In the genomic region with DNA sequence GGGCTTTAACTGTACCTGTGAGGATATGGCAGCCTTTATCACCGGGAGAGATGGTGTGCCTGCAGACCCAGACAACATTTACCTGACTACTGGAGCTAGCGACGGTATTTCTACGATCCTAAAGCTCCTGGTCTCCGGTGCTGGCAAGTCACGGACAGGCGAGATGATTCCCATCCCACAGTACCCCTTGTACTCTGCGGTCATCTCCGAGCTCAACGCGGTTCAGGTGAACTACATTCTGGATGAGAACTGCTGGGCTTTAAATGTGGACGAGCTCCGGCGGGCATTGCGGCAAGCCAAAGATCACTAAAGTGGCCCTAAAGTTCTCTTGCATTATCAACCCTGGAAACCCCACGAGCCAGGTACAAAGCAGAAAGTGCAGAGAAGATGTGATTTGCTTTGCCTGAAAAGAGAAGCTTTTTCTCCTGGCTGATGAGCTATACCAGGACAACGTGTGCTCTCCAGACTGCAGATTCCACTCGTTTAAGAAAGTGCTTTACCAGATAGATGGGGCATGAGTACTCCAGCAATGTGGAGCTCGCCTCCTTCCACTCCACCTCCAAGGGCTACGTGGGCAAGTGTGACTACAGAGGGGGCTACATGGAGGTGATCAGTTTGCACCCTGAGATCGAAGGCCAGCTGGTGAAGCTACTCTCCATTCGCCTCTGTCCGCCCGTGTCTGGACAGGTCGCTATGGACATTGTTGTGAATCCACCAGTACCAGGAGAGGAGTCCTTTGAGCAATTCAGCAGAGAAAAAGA, we compare ENCODE assay signal across 25 mouse cellular contexts. TPM values are rescaled to one million over a fixed set of nuclear protein-coding genes. Genes with fewer than 3 reads are reported as not detected.
DNase-seq lines count a peak whose midpoint lies in the region; TF ChIP-seq lines count a peak whose summit lies in the region.
"Had no signal": no experiment of that assay in that cellular context is flagged by ENCODE, and none has a peak within 500 bp of the region (broad histone marks: within the 10 kb centered on the region; RNA-seq: fewer than 3 reads in every experiment).

No protein-coding gene starts in this region.

- no peak overlapping the region for H3K9ac ChIP-seq in heart, adult 2 months (ENCODE audit: low read depth, low read length)
- H3K9ac ChIP-seq in ES-Bruce4 (ENCODE audit: low read depth, poor library complexity, severe bottlenecking), result no peak overlapping the region
- H3K9ac ChIP-seq: embryonic facial prominence, embryonic 12.5 days; forebrain, embryonic 13.5 days; forebrain, embryonic 15.5 days; forebrain, postnatal 0 days had no signal

- no peak for TF ChIP-seq CTCF in heart, adult 2 months (IDR thresholded peaks at IDR 0.05)
- TF ChIP-seq CTCF in E14TG2a.4 (conservative IDR thresholded peaks at IDR 0.05; ENCODE audit: low read length) (no peak), ES-Bruce4 (IDR thresholded peaks at IDR 0.05; ENCODE audit: low read depth, low read length) (no peak)

- no peak for TF ChIP-seq EP300 in heart, adult 2 months (IDR thresholded peaks at IDR 0.05; ENCODE audit: insufficient read depth, low read depth, low read length)
- TF ChIP-seq EP300 in ES-Bruce4 (IDR thresholded peaks at IDR 0.05; ENCODE audit: insufficient read depth, low read depth, low read length), result no peak

- no peaks in the 10 kb centered on the region for H3K79me2 ChIP-seq in heart, adult 2 months (replicated peaks; ENCODE audit: control insufficient read depth, insufficient read depth, low read length)

- no peaks in the 10 kb centered on the region for H3K9me3 ChIP-seq in heart, embryonic 10.5 days
- H3K9me3 ChIP-seq in E14TG2a.4 (ENCODE audit: low read length) (no peaks in the 10 kb centered on the region), ES-Bruce4 (replicated peaks; ENCODE audit: control insufficient read depth, insufficient read depth, low read length, poor library complexity, severe bottlenecking) (no peaks in the 10 kb centered on the region)
- H3K9me3 ChIP-seq in limb, embryonic 10.5 days (replicated peaks), result no peaks in the 10 kb centered on the region
- H3K9me3 ChIP-seq: embryonic facial prominence, embryonic 10.5 days; embryonic facial prominence, embryonic 12.5 days; forebrain, embryonic 13.5 days; forebrain, embryonic 15.5 days; G1E had no signal

- intact Hi-C loops in heart, adult 2 months (cut with DNase I), result loop anchor here (2.0 kb wide), 1 partner anchor 230 kb away; no protein-coding TSS in a partner anchor

- peaks cover 5% of the 10 kb centered on the region; the same call in 1 of the 2 replicates for H3K4me1 ChIP-seq in heart, embryonic 10.5 days
- no peaks in the 10 kb centered on the region for H3K4me1 ChIP-seq in heart, adult 2 months (ENCODE audit: control insufficient read depth, insufficient read depth, low read length)
- H3K4me1 ChIP-seq in E14TG2a.4 (replicated peaks; ENCODE audit: low read depth, low read length) (peaks cover 32% of the 10 kb centered on the region), ES-Bruce4 (ENCODE audit: control insufficient read depth, insufficient read depth, low read length) (no peaks in the 10 kb centered on the region)
- H3K4me1 ChIP-seq in limb, embryonic 10.5 days, result no peaks in the 10 kb centered on the region
- H3K4me1 ChIP-seq: embryonic facial prominence, embryonic 12.5 days; forebrain, embryonic 13.5 days; forebrain, embryonic 15.5 days had no signal

- no peak overlapping the region for H3K27ac ChIP-seq in heart, embryonic 10.5 days
- H3K27ac ChIP-seq in heart, adult 2 months, result no peak overlapping the region
- H3K27ac ChIP-seq in ES-Bruce4 (ENCODE audit: insufficient read depth, low read length), result no peak overlapping the region
- H3K27ac ChIP-seq in limb, embryonic 10.5 days, result no peak overlapping the region
- H3K27ac ChIP-seq: embryonic facial prominence, embryonic 10.5 days; embryonic facial prominence, embryonic 12.5 days; forebrain, embryonic 13.5 days; forebrain, embryonic 15.5 days had no signal

- peak; percentile 55 for DNase-seq in heart, embryonic 10.5 days (ENCODE audit: low spot score)
- no peak for DNase-seq in heart, adult 2 months
- peak; percentile 24 for DNase-seq in limb, embryonic 10.5 days (ENCODE audit: low spot score)
- no peak for DNase-seq in natural killer cell, adult 2 months (ENCODE audit: low spot score in 2 of 2)
- DNase-seq in cerebellum, adult 8-10 months, result no peak
- DNase-seq: adrenal gland, adult 8-10 months; adrenal gland, postnatal 14 days; adrenal gland, postnatal 36 days; cerebellum, adult 11-12 months; cerebellum, adult 2 months; cerebellum, adult 9-11 months; cerebellum, postnatal 14 days; cerebellum, postnatal 36 days; forebrain, postnatal 0 days had no signal

- no peaks in the 10 kb centered on the region for H3K36me3 ChIP-seq in heart, embryonic 10.5 days
- H3K36me3 ChIP-seq in heart, adult 2 months (ENCODE audit: control insufficient read depth, insufficient read depth, low read length), result no peaks in the 10 kb centered on the region
- H3K36me3 ChIP-seq in E14TG2a.4 (ENCODE audit: insufficient read depth, low read length) (no peaks in the 10 kb centered on the region), ES-Bruce4 (ENCODE audit: control insufficient read depth, insufficient read depth, low read length, poor library complexity, severe bottlenecking) (no peaks in the 10 kb centered on the region)
- H3K36me3 ChIP-seq in limb, embryonic 10.5 days, result no peaks in the 10 kb centered on the region
- H3K36me3 ChIP-seq: embryonic facial prominence, embryonic 10.5 days; embryonic facial prominence, embryonic 12.5 days; forebrain, embryonic 15.5 days; G1E had no signal

- H3K27me3 ChIP-seq in heart, embryonic 10.5 days (ENCODE audit: insufficient read depth, poor library complexity, severe bottlenecking), result peaks cover 16% of the 10 kb centered on the region; the same call in 1 of the 2 replicates
- H3K27me3 ChIP-seq in heart, adult 2 months (ENCODE audit: control insufficient read depth, insufficient read depth, low read length), result no peaks in the 10 kb centered on the region
- H3K27me3 ChIP-seq in E14TG2a.4 (ENCODE audit: insufficient read depth, low read length) (peaks cover 32% of the 10 kb centered on the region), ES-Bruce4 (ENCODE audit: control insufficient read depth, insufficient read depth, low read length, poor library complexity, severe bottlenecking) (no peaks in the 10 kb centered on the region)
- H3K27me3 ChIP-seq in limb, embryonic 10.5 days (ENCODE audit: low read depth, poor library complexity, severe bottlenecking), result no peaks in the 10 kb centered on the region
- H3K27me3 ChIP-seq: embryonic facial prominence, embryonic 12.5 days; forebrain, embryonic 13.5 days; forebrain, embryonic 15.5 days had no signal

- WGBS in heart, embryonic 10.5 days, result 72% methylated on average over 25 of the region's 25 CpGs
- 80% methylated on average over 25 of the region's 25 CpGs for WGBS in heart, adult 2 months
- 83% methylated on average over 25 of the region's 25 CpGs for WGBS in limb, embryonic 10.5 days

- no peak for TF ChIP-seq POLR2A in heart, adult 2 months (IDR thresholded peaks at IDR 0.05; ENCODE audit: insufficient read depth, low read depth, low read length)
- no peak for TF ChIP-seq POLR2A in ES-Bruce4 (IDR thresholded peaks at IDR 0.05; ENCODE audit: insufficient read depth, low read length)

- H3K4me3 ChIP-seq in heart, embryonic 10.5 days, result no peak overlapping the region
- H3K4me3 ChIP-seq in heart, adult 2 months, result no peak overlapping the region
- H3K4me3 ChIP-seq in E14TG2a.4 (replicated peaks; ENCODE audit: low read length), result peak overlapping the region; percentile 57
- peak overlapping the region; percentile 51 for H3K4me3 ChIP-seq in ES-Bruce4 (ENCODE audit: low read depth, low read length)
- H3K4me3 ChIP-seq in limb, embryonic 10.5 days, result no peak overlapping the region
- H3K4me3 ChIP-seq: embryonic facial prominence, embryonic 10.5 days; embryonic facial prominence, embryonic 12.5 days; forebrain, embryonic 13.5 days; forebrain, embryonic 15.5 days had no signal

RNA-seq across cellular contexts. Expression of a gene that starts 41.6 kb away (rescaled TPM):
- polyA plus RNA-seq in heart, embryonic 10.5 days (2016; fragmentation: Nextera tagmentation; extraction: Ambion mirVana), result not detected in 2 replicates
- not detected for total RNA-seq in heart, adult 2 months (2021)
- polyA plus RNA-seq in heart, adult 2 months (2012; rRNA removed), result 0.10 TPM in 1 of 2 replicates, not detected in the other
- not detected in 2 replicates for polyA plus RNA-seq in ES-Bruce4 (2011; ENCODE audit: insufficient read depth, insufficient read length, low read depth, missing spikeins)
- not detected in 2 replicates for polyA plus RNA-seq in limb, embryonic 10.5 days (2016; fragmentation: Nextera tagmentation; extraction: Ambion mirVana)
- total RNA-seq: adrenal gland, postnatal 14 days; common myeloid progenitor, adult 5-6 weeks had no signal
- polyA plus RNA-seq: C2C12; embryonic facial prominence, embryonic 10.5 days; embryonic facial prominence, embryonic 12.5 days; embryonic facial prominence, embryonic 14.5 days; forebrain, embryonic 13.5 days; forebrain, postnatal 0 days; G1E; Patski had no signal

Comparison
In these comparisons a context has a peak if more than half of its experiments do, and no peak if none do; other contexts are left out.
1. DNase-seq: peak in heart, embryonic 10.5 days (single experiment) and limb, embryonic 10.5 days (single experiment); none in heart, adult 2 months (0 of 2), natural killer cell, adult 2 months (0 of 2) and cerebellum, adult 8-10 months (single experiment).
2. H3K4me3 ChIP-seq: peak in E14TG2a.4 (single experiment) and ES-Bruce4 (single experiment); none in heart, embryonic 10.5 days (single experiment), heart, adult 2 months (single experiment) and limb, embryonic 10.5 days (single experiment).